Mouse (Mus musculus) megakaryocyte, embryonic 14.5 days (primary cell): ENCODE results near the gene Actl9.

ENCODE experiments used
- FLI1 ChIP-seq: IDR thresholded peaks from 2 replicates; pipeline ENCODE4 v1.6.1; 2012; ENCODE audit warnings: low read length, inconsistent platforms, mixed read lengths
- GATA1 ChIP-seq: IDR thresholded peaks from 3 replicates; pipeline ENCODE4 v1.6.1; 2012; ENCODE audit warnings: mixed read lengths, low read length, inconsistent platforms, borderline replicate concordance

DNA sequence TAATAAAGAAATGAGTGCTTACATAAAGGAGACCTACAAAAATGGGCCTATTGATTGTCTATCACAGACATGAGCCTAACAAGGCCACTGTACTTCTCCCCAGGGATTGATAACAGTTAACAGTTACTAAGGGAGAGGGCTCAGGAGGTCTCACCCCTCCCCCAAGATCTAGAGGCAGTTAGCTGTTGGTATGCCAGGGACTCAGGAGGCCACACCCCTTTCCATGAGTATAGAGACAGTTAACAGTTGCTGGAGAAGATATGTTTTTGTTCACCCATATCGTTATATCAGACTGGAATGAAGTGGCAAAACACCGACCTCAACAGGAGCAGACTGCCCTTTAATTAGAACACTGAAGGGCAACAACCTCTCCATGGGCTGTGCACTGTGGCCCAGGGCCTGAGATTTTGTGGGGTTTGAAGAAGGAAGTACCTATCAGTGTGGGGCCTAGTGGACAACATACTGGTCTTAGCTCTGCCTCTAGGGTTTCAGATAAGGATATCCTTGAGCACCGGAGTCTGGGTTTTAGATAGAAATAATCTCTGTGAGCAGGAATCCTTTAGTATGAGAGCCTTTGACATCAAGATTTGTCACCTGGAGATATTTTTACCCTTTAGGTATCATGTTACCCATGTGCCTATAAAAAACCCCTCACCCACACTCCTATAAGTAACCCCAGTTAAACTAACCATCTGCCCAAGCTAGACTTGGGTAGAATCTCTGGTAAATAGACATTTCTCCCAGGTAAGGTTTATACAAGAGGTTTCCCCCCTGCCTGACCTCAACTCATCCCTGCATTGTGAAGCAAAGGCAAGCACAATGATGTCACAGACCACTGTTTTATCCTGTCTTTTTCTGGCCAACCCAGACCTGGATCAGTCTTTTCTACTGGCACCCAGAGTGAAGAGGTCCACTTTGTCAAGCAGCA lies at the start of gene Actl9:
- TF ChIP-seq GATA1 = no peak
- no peak for TF ChIP-seq FLI1
